Mouse (Mus musculus) cortical plate, adult 2 months (tissue): ENCODE results near the gene Neurod6.

Source experiments
- CTCF ChIP-seq: fragments of 200-500 bp; IDR thresholded peaks from 2 replicates; pipeline ENCODE4 v1.5.1; 2011; ENCODE audit warnings: mild to moderate bottlenecking, control low read depth, low read length; ENCODE audit not compliant: insufficient read depth; ENCODE audit errors: extremely low read depth
- POLR2A ChIP-seq: fragments of 200-500 bp; IDR thresholded peaks from 2 replicates; pipeline ENCODE4 v1.6.1; 2011; ENCODE audit warnings: mild to moderate bottlenecking, low read length, control low read depth; ENCODE audit not compliant: insufficient read depth; ENCODE audit errors: extremely low read depth

- TF ChIP-seq POLR2A (no peak), CTCF (no peak)
Observed at GRCm38 (mm10) chr6:55715446-55715845, 34.4 kb upstream of the Neurod6 start.
